Mouse (Mus musculus) liver, postnatal 0 days (tissue): ENCODE results near the gene Nup214. TPM values are rescaled to one million over a fixed set of nuclear protein-coding genes. Genes with fewer than 3 reads are reported as not detected.

Experiments
- ATAC-seq: fragments of 200-750 bp; cut with Nextera tagmentation; 2 replicates; pipeline ENCODE4 v1.8.0; 2017; ENCODE audit warnings: mild to moderate bottlenecking, moderate library complexity
- DNase-seq: peaks from one replicate; pipeline ENCODE4 v3.0.0-alpha.2; 2016
- H3K27ac ChIP-seq: fragments of 300-500 bp; sonication (generic); 2 replicates; pipeline ENCODE4 v1.5.1; 2014; ENCODE audit warnings: antibody characterized with exemption, moderate library complexity, mild to moderate bottlenecking, low read depth
- H3K27me3 ChIP-seq: fragments of 300-500 bp; sonication (generic); 2 replicates; pipeline ENCODE4 v1.6.1; 2014; ENCODE audit warnings: low read length, control low read depth, mixed read lengths; ENCODE audit not compliant: insufficient read depth
- H3K36me3 ChIP-seq: fragments of 300-500 bp; sonication (generic); replicated peaks from 2 replicates; pipeline ENCODE4 v1.6.1; 2014; ENCODE audit warnings: mild to moderate bottlenecking, control low read depth, low read length, moderate library complexity, mixed read lengths; ENCODE audit not compliant: insufficient read depth
- H3K4me1 ChIP-seq: fragments of 300-500 bp; sonication (generic); 2 replicates; pipeline ENCODE4 v1.6.1; 2014; ENCODE audit warnings: antibody characterized with exemption, mild to moderate bottlenecking, control low read depth; ENCODE audit not compliant: insufficient read depth
- H3K4me2 ChIP-seq: fragments of 300-500 bp; sonication (generic); 2 replicates; pipeline ENCODE4 v1.6.1; 2014; ENCODE audit warnings: low read depth, mild to moderate bottlenecking, low read length, moderate library complexity, mixed read lengths
- H3K4me3 ChIP-seq: fragments of 300-500 bp; sonication (generic); 2 replicates; pipeline ENCODE4 v1.5.1; 2014; ENCODE audit warnings: low read depth, low read length
- H3K9ac ChIP-seq: fragments of 300-500 bp; sonication (generic); replicated peaks from 2 replicates; pipeline ENCODE4 v1.6.1; 2014; ENCODE audit warnings: mild to moderate bottlenecking, moderate library complexity
- H3K9me3 ChIP-seq: fragments of 300-500 bp; sonication (generic); 2 replicates; pipeline ENCODE4 v1.6.1; 2016; ENCODE audit warnings: mild to moderate bottlenecking, control low read depth, low read length, mixed read lengths
- CTCF ChIP-seq: sonication (generic); IDR thresholded peaks from 2 replicates; pipeline ENCODE4 v1.5.1; 2016; ENCODE audit warnings: antibody characterized with exemption, low read depth
- EP300 ChIP-seq: IDR thresholded peaks from 2 replicates; pipeline ENCODE4 v1.6.1; 2016; ENCODE audit warnings: antibody characterized with exemption, low read depth, mild to moderate bottlenecking
- WGBS: fragments of 180-500 bp; shearing (Covaris S2); extraction: QIAGEN DNeasy Blood & Tissue Kit; methylation state at CpG from one replicate; pipeline ENCODE4 v1.1.7; 2014; ENCODE audit not compliant: insufficient replicate concordance; 5-methylcytosine and 5-hydroxymethylcytosine counted together
- polyA plus RNA-seq: library from polyadenylated mRNA; unstranded; fragments of >200 nt; fragmentation: Nextera tagmentation; extraction: Ambion mirVana; gene quantifications from 2 replicates; pipeline ENCODE4 v1.2.1, GENCODE M21; 2015

Nup214 gene
- polyA plus RNA-seq, 1 experiment from 2014 or later, result 31.2 TPM

- Histone ChIP-seq H3K9ac (no peak overlapping the region), H3K4me1 (peaks cover 29% of the 10 kb centered on the region), H3K9me3 (no peaks in the 10 kb centered on the region), H3K4me2 (no peak overlapping the region), H3K27me3 (no peaks in the 10 kb centered on the region), H3K27ac (0 out of 2 replicates have a peak overlapping the region, but pooled peaks have one; percentile 67), H3K4me3 (no peak overlapping the region), H3K36me3 (no peaks in the 10 kb centered on the region)
- ATAC-seq (no peak), DNase-seq (no peak)
- WGBS, result 64% methylated on average over 6 of the region's 6 CpGs
- TF ChIP-seq EP300, result no peak
- TF ChIP-seq CTCF, result no peak
These were observed 86.1 kb downstream of the Nup214 start for GRCm38 (mm10) chr2:32060228-32060805.

DNA sequence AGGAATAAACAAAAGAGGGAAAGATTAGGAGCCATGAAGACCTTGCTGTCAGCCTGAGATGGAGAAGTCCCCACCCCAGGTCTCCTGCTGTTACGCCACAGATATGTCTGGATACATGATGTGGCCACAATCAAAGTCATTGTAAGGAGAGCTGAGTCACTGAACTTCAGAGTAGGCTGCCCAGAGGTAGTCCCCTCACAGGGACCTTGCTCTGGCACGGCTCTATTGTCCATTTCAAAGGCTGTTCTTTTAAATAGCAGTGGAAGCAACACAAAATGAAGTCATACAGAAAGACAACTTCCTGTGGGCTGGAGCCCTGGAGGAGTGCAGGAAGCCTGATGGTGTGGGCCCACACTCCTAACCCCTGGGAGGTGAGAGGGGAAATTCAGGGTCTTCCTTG is 87.0 kb downstream of the Nup214 start:
- TF ChIP-seq EP300, result no peak
- TF ChIP-seq CTCF, result no peak
- DNase-seq, result no peak
- 27% methylated on average over 2 of the region's 2 CpGs for WGBS

DNA sequence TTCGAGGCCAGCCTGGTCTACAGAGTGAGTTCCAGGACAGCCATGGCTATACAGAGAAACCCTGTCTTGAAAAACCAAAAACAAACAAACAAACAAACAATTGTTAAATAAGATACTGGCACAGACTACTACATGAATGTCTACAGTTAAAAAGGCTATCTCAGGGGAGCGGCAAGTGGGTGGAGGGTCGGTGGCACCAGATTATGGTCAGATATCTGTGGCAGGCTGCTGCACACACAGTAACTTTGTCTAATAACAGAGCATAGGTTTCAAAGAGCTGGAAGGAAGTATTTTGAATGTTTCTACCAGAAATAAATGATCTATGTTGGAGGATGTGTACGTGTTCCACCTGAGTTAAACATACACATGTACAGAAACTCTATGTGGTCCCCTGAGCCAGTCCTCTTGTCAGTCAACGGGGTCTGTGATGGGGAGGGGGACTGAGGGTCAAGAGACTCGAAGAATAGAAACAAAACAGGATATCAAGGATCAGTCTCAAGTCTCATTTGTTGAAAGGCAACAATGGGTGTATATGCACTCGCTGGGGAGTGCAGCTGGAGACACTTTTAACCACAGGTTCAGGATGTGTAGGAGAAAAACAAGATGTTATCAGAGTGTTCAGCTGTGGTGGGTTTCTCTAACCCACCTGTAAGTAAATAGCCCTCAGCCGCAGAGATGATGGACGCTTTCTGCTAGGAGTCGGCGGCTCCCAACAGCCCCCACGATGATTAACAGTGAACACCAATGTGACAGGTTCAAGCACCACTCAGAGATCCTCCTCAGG is 87.7 kb downstream of the Nup214 start:
- Histone ChIP-seq H3K4me3 (no peak overlapping the region), H3K27me3 (no peaks in the 10 kb centered on the region), H3K36me3 (no peaks in the 10 kb centered on the region), H3K9me3 (no peaks in the 10 kb centered on the region), H3K4me2 (peak overlapping the region; percentile 38), H3K4me1 (peaks cover 31% of the 10 kb centered on the region), H3K9ac (no peak overlapping the region; the same call in 1 of the 2 replicates), H3K27ac (peak overlapping the region; percentile 67)
- TF ChIP-seq EP300 (peak; percentile 72; the same call in 1 of the 2 replicates), CTCF (no peak)
- WGBS, result 38% methylated on average over 12 of the region's 12 CpGs
- ATAC-seq (peak; percentile 56), DNase-seq (no peak)

More for the DNA sequence above, 87.0 kb downstream of the Nup214 start:
- Histone ChIP-seq H3K36me3 (no peaks in the 10 kb centered on the region), H3K4me2 (no peak overlapping the region), H3K9me3 (no peaks in the 10 kb centered on the region), H3K27ac (peak overlapping the region; percentile 67), H3K4me1 (peaks cover 30% of the 10 kb centered on the region), H3K4me3 (no peak overlapping the region), H3K27me3 (no peaks in the 10 kb centered on the region), H3K9ac (no peak overlapping the region)
- ATAC-seq, result peak; percentile 63

DNA sequence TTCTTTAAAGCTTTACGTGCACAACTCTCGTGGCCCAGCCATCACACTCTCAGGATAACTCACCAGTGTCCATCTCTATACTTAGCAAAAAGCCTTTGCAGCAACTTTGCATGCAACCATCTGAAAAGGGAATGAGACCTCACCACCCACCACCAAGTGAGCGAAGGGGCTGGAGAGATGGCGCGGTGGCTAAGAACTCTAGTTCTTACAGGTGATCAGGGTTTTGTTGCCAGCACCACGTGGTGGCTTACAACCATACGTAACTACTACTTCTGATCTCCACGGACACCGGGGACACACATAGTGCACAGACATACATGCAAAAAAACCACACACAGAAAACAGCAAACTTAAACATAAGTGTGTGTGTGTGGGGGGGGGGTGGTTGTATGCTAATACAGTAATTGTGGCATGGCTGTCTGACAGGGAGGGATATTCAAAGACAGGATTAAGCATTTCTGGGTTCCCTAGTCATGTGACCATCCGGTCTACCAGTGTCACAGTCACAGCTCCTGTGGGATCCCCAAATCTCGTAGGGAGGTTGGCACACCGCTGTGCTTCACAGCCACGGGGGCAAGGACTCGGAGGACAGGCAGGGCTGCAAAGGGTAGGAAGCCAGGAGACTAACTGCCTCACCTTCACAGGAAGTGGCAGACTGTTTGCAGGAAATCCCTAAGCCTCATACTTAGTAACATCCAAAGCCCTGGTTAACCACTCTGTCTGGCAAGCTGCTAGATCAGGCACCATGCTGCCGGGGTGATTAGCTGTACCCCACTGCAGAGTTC is 88.6 kb downstream of the Nup214 start:
- peak overlapping the region; percentile 67 for H3K27ac ChIP-seq
- no peak for DNase-seq
- peaks cover 29% of the 10 kb centered on the region for H3K4me1 ChIP-seq
- 60% methylated on average over 15 of the region's 15 CpGs for WGBS
- H3K4me3 ChIP-seq, result no peak overlapping the region
- ATAC-seq, result no peak
- peak overlapping the region; percentile 38; the same call in 1 of the 2 replicates for H3K4me2 ChIP-seq
- H3K9me3 ChIP-seq, result no peaks in the 10 kb centered on the region
- H3K9ac ChIP-seq, result no peak overlapping the region
- no peaks in the 10 kb centered on the region for H3K27me3 ChIP-seq
- TF ChIP-seq EP300 (no peak), CTCF (no peak)
- H3K36me3 ChIP-seq, result no peaks in the 10 kb centered on the region

GRCm38 (mm10) chr2:32063451-32064151 is 89.4 kb downstream of the Nup214 start:
- WGBS, result 61% methylated on average over 7 of the region's 7 CpGs
- Histone ChIP-seq H3K27ac (peak overlapping the region; percentile 67), H3K36me3 (peaks cover 4% of the 10 kb centered on the region), H3K4me3 (no peak overlapping the region), H3K9me3 (no peaks in the 10 kb centered on the region), H3K9ac (no peak overlapping the region; the same call in 1 of the 2 replicates), H3K27me3 (no peaks in the 10 kb centered on the region), H3K4me1 (peaks cover 29% of the 10 kb centered on the region), H3K4me2 (no peak overlapping the region)
- DNase-seq (no peak), ATAC-seq (no peak)
- TF ChIP-seq CTCF, result no peak
- no peak for TF ChIP-seq EP300
